ENCODE assay signal across 22 mouse cellular contexts in genomic region chr4:131293560-131293959, GRCm38 (mm10).
DNase-seq lines count a peak whose midpoint lies in the region; ATAC-seq and TF ChIP-seq lines count a peak whose summit lies in the region.
"Had no signal": no experiment of that assay in that cellular context is flagged by ENCODE, and none has a peak within 500 bp of the region (broad histone marks: within the 10 kb centered on the region; RNA-seq: fewer than 3 reads in every experiment).

No protein-coding gene starts in this region.

- no peak overlapping the region for H3K4me3 ChIP-seq in embryonic facial prominence, embryonic 12.5 days
- no peak overlapping the region for H3K4me3 ChIP-seq in embryonic facial prominence, embryonic 14.5 days (ENCODE audit: low read depth, low read length)
- no peak overlapping the region for H3K4me3 ChIP-seq in limb, embryonic 11.5 days (ENCODE audit: low read depth, low read length)
- no peak overlapping the region for H3K4me3 ChIP-seq in left cerebral cortex, adult 2 months
- H3K4me3 ChIP-seq: forebrain, embryonic 15.5 days; heart, adult 2 months; heart, embryonic 15.5 days; hindbrain, embryonic 13.5 days had no signal

- H3K9me3 ChIP-seq in embryonic facial prominence, embryonic 12.5 days = no peaks in the 10 kb centered on the region
- H3K9me3 ChIP-seq in embryonic facial prominence, embryonic 14.5 days (ENCODE audit: control insufficient read depth, low read length) = no peaks in the 10 kb centered on the region
- no peaks in the 10 kb centered on the region for H3K9me3 ChIP-seq in limb, embryonic 11.5 days (ENCODE audit: control insufficient read depth, low read length)
- H3K9me3 ChIP-seq: forebrain, embryonic 15.5 days; G1E; heart, embryonic 15.5 days; hindbrain, embryonic 13.5 days had no signal

- WGBS in embryonic facial prominence, embryonic 12.5 days = 37% methylated on average over 2 of the region's 2 CpGs
- WGBS in embryonic facial prominence, embryonic 14.5 days = 40% methylated on average over 2 of the region's 2 CpGs
- WGBS in limb, embryonic 11.5 days = 47% methylated on average over 2 of the region's 2 CpGs

- H3K27ac ChIP-seq in embryonic facial prominence, embryonic 12.5 days = peak overlapping the region; percentile 72
- peak overlapping the region; percentile 54; the same call in 1 of the 2 replicates for H3K27ac ChIP-seq in embryonic facial prominence, embryonic 14.5 days (replicated peaks; ENCODE audit: low read depth, low read length)
- H3K27ac ChIP-seq in limb, embryonic 11.5 days (replicated peaks; ENCODE audit: low read depth, low read length) = peak overlapping the region; percentile 42; the same call in 1 of the 2 replicates
- H3K27ac ChIP-seq in left cerebral cortex, adult 2 months = no peak overlapping the region
- H3K27ac ChIP-seq: forebrain, embryonic 15.5 days; heart, adult 2 months; heart, embryonic 15.5 days; hindbrain, embryonic 13.5 days; hindbrain, postnatal 0 days had no signal

- no peak; the same call in 1 of the 2 replicates for ATAC-seq in embryonic facial prominence, embryonic 12.5 days (ENCODE audit: insufficient number of reproducible peaks, insufficient read depth, low FRiP score, low TSS enrichment)
- peak; percentile 68 for ATAC-seq in embryonic facial prominence, embryonic 14.5 days (ENCODE audit: low read depth)
- ATAC-seq in limb, embryonic 11.5 days (ENCODE audit: insufficient number of reproducible peaks, low FRiP score, low TSS enrichment, low read depth) = no peak
- ATAC-seq: CD4-positive, CD25-positive, alpha-beta regulatory T cell, adult 4 months; forebrain, embryonic 15.5 days; hindbrain, postnatal 0 days had no signal

- H3K36me3 ChIP-seq in embryonic facial prominence, embryonic 12.5 days = no peaks in the 10 kb centered on the region
- no peaks in the 10 kb centered on the region for H3K36me3 ChIP-seq in embryonic facial prominence, embryonic 14.5 days (ENCODE audit: control insufficient read depth, insufficient read depth, low read length)
- H3K36me3 ChIP-seq in limb, embryonic 11.5 days (ENCODE audit: control insufficient read depth, insufficient read depth, low read length) = no peaks in the 10 kb centered on the region
- H3K36me3 ChIP-seq: forebrain, embryonic 15.5 days; G1E; heart, embryonic 15.5 days; hindbrain, embryonic 13.5 days had no signal

- peaks cover 21% of the 10 kb centered on the region for H3K4me1 ChIP-seq in embryonic facial prominence, embryonic 12.5 days
- peaks cover 12% of the 10 kb centered on the region for H3K4me1 ChIP-seq in embryonic facial prominence, embryonic 14.5 days (ENCODE audit: control insufficient read depth, insufficient read depth, low read length)
- H3K4me1 ChIP-seq in limb, embryonic 11.5 days (ENCODE audit: control insufficient read depth, insufficient read depth, low read length) = peaks cover 12% of the 10 kb centered on the region; the same call in 1 of the 2 replicates
- H3K4me1 ChIP-seq: forebrain, embryonic 15.5 days; heart, embryonic 15.5 days; hindbrain, embryonic 13.5 days had no signal

- peak; percentile 62 for DNase-seq in embryonic facial prominence, embryonic 14.5 days (ENCODE audit: low spot score)
- peak; percentile 31 for DNase-seq in limb, embryonic 11.5 days (ENCODE audit: low spot score)
- DNase-seq in mesoderm, embryonic 11.5 days (ENCODE audit: low read depth, low spot score) = peak; percentile 21
- DNase-seq in cerebellum, adult 9-11 months = no peak
- no peak for DNase-seq in lung, adult 18-20 months
- DNase-seq in left cerebral cortex, adult 2 months (ENCODE audit: extremely low spot score in 1 of 2, low spot score in 2 of 2) = no peak
- DNase-seq: adrenal gland, postnatal 10 days; B cell, adult 2 months; cerebellum, adult 11 months; cerebellum, adult 8-10 months; cerebellum, postnatal 25 days; gastrocnemius, postnatal 14 days; heart, adult 2 months; heart, postnatal 14 days had no signal

- intact Hi-C loops in left cerebral cortex, adult 2 months (cut with DNase I) = no loop called here

- H3K4me2 ChIP-seq in embryonic facial prominence, embryonic 12.5 days (replicated peaks) = no peak overlapping the region
- H3K4me2 ChIP-seq in embryonic facial prominence, embryonic 14.5 days (ENCODE audit: low read depth, low read length) = no peak overlapping the region
- H3K4me2 ChIP-seq in limb, embryonic 11.5 days (ENCODE audit: low read depth, severe bottlenecking) = no peak overlapping the region
- H3K4me2 ChIP-seq: forebrain, embryonic 15.5 days; heart, embryonic 11.5 days; heart, embryonic 15.5 days; hindbrain, embryonic 13.5 days had no signal

- TF ChIP-seq CTCF in left cerebral cortex, adult 2 months (IDR thresholded peaks at IDR 0.05) = no peak

- H3K9ac ChIP-seq in embryonic facial prominence, embryonic 12.5 days = no peak overlapping the region
- no peak overlapping the region for H3K9ac ChIP-seq in embryonic facial prominence, embryonic 14.5 days (ENCODE audit: low read depth, low read length)
- H3K9ac ChIP-seq in limb, embryonic 11.5 days (ENCODE audit: low read length) = no peak overlapping the region
- H3K9ac ChIP-seq: forebrain, embryonic 15.5 days; heart, embryonic 15.5 days; hindbrain, embryonic 13.5 days had no signal

- H3K27me3 ChIP-seq in embryonic facial prominence, embryonic 12.5 days = no peaks in the 10 kb centered on the region
- no peaks in the 10 kb centered on the region for H3K27me3 ChIP-seq in embryonic facial prominence, embryonic 14.5 days (replicated peaks; ENCODE audit: control insufficient read depth, insufficient read depth, low read length)
- no peaks in the 10 kb centered on the region for H3K27me3 ChIP-seq in limb, embryonic 11.5 days (ENCODE audit: control insufficient read depth, insufficient read depth, low read length)
- H3K27me3 ChIP-seq: forebrain, embryonic 15.5 days; heart, embryonic 15.5 days; hindbrain, embryonic 13.5 days had no signal

Comparison
In these comparisons a context has a peak if more than half of its experiments do, and no peak if none do; other contexts are left out.
1. DNase-seq: peak in embryonic facial prominence, embryonic 14.5 days (single experiment), limb, embryonic 11.5 days (single experiment) and mesoderm, embryonic 11.5 days (single experiment); none in cerebellum, adult 9-11 months (single experiment), lung, adult 18-20 months (0 of 2) and left cerebral cortex, adult 2 months (0 of 2).